Mouse (Mus musculus) heart, postnatal 0 days (tissue): Measurements from ENCODE around the gene Hrh2. TPM values are rescaled to one million over a fixed set of nuclear protein-coding genes. Genes with fewer than 3 reads are reported as not detected.

Experiments
- ATAC-seq: fragments of 200-750 bp; cut with Nextera tagmentation; 2 replicates; pipeline ENCODE4 v1.8.0; 2017; ENCODE audit warnings: low read depth, moderate number of reproducible peaks, moderate library complexity; ENCODE audit not compliant: insufficient read depth
- DNase-seq: peaks from one replicate; pipeline ENCODE4 v3.0.0-alpha.2; 2016; ENCODE audit warnings: low spot score
- H3K27ac ChIP-seq: fragments of 300-500 bp; sonication (generic); 2 replicates; pipeline ENCODE4 v1.5.1; 2014; ENCODE audit warnings: low read depth, mild to moderate bottlenecking
- H3K27me3 ChIP-seq: fragments of 300-500 bp; sonication (generic); 2 replicates; pipeline ENCODE4 v1.6.1; 2014; ENCODE audit warnings: low read length, mixed read lengths; ENCODE audit not compliant: control insufficient read depth, insufficient read depth
- H3K36me3 ChIP-seq: fragments of 300-500 bp; sonication (generic); replicated peaks from 2 replicates; pipeline ENCODE4 v1.6.1; 2014; ENCODE audit warnings: low read length, mixed read lengths; ENCODE audit not compliant: control insufficient read depth, insufficient read depth
- H3K4me1 ChIP-seq: fragments of 300-500 bp; sonication (generic); 2 replicates; pipeline ENCODE4 v1.6.1; 2014; ENCODE audit warnings: antibody characterized with exemption; ENCODE audit not compliant: control insufficient read depth, insufficient read depth
- H3K4me2 ChIP-seq: fragments of 300-500 bp; sonication (generic); 2 replicates; pipeline ENCODE4 v1.6.1; 2014; ENCODE audit warnings: low read depth, mild to moderate bottlenecking, low read length, moderate library complexity
- H3K4me3 ChIP-seq: fragments of 300-500 bp; sonication (generic); 2 replicates; pipeline ENCODE4 v1.5.1; 2014; ENCODE audit warnings: low read depth, low read length
- H3K9ac ChIP-seq: fragments of 300-500 bp; sonication (generic); replicated peaks from 2 replicates; pipeline ENCODE4 v1.6.1; 2014; ENCODE audit warnings: low read depth, low read length, mixed read lengths
- H3K9me3 ChIP-seq: fragments of 300-500 bp; sonication (generic); replicated peaks from 2 replicates; pipeline ENCODE4 v1.6.1; 2016; ENCODE audit warnings: low read length; ENCODE audit not compliant: control insufficient read depth
- CTCF ChIP-seq: IDR thresholded peaks from 2 replicates; pipeline ENCODE4 v1.5.1; 2016; ENCODE audit warnings: antibody characterized with exemption, control low read depth, low read depth
- EP300 ChIP-seq: IDR thresholded peaks from 2 replicates; pipeline ENCODE4 v1.6.1; 2016; ENCODE audit warnings: antibody characterized with exemption, low read depth
- WGBS: fragments of 180-500 bp; shearing (Covaris S2); extraction: QIAGEN DNeasy Blood & Tissue Kit; methylation state at CpG from one replicate; pipeline ENCODE4 v1.1.7; 2014; 5-methylcytosine and 5-hydroxymethylcytosine counted together
- polyA plus RNA-seq: library from polyadenylated mRNA; unstranded; fragments of >200 nt; fragmentation: Nextera tagmentation; extraction: Ambion mirVana; gene quantifications from 2 replicates; pipeline ENCODE4 v1.2.1, GENCODE M21; 2015
- total RNA-seq: library from RNA; depleted of rRNA; stranded (reverse); fragments of >200 nt; gene quantifications from 2 replicates; pipeline ENCODE4 v1.2.3, GENCODE M21; 2014; ENCODE audit warnings: low replicate concordance

The Hrh2 gene
- total and polyA plus RNA-seq, 2 experiments from 2014 or later = 0.07 TPM; not detected in 1

- 82% methylated on average over 4 of the region's 4 CpGs for WGBS
- TF ChIP-seq CTCF (no peak), EP300 (no peak)
- H3K27me3 ChIP-seq = no peaks in the 10 kb centered on the region
- DNase-seq = no peak
- H3K9me3 ChIP-seq = no peaks in the 10 kb centered on the region
- H3K4me2 ChIP-seq = no peak overlapping the region
- H3K4me1 ChIP-seq = peaks cover 28% of the 10 kb centered on the region
- H3K36me3 ChIP-seq = no peaks in the 10 kb centered on the region
- no peak overlapping the region for H3K4me3 ChIP-seq
- no peak overlapping the region for H3K27ac ChIP-seq
- H3K9ac ChIP-seq = no peak overlapping the region
- ATAC-seq = no peak
Measured at GRCm38 (mm10) chr13:54181947-54182346, 10.0 kb upstream of the Hrh2 start.

- Histone ChIP-seq H3K4me1 (peaks cover under 1% of the 10 kb centered on the region; the same call in 1 of the 2 replicates), H3K4me2 (no peak overlapping the region), H3K9me3 (no peaks in the 10 kb centered on the region), H3K36me3 (no peaks in the 10 kb centered on the region), H3K27me3 (peaks cover 10% of the 10 kb centered on the region; the same call in 1 of the 2 replicates), H3K4me3 (no peak overlapping the region), H3K27ac (no peak overlapping the region), H3K9ac (no peak overlapping the region)
- WGBS = 60% methylated on average over 5 of the region's 5 CpGs
- no peak for DNase-seq
- ATAC-seq = no peak
- no peak for TF ChIP-seq CTCF
- TF ChIP-seq EP300 = no peak
Measured at GRCm38 (mm10) chr13:54186394-54186793, 5.5 kb upstream of the Hrh2 start.

- Histone ChIP-seq H3K27ac (no peak overlapping the region), H3K4me3 (no peak overlapping the region), H3K27me3 (peaks cover 26% of the 10 kb centered on the region), H3K36me3 (no peaks in the 10 kb centered on the region), H3K4me2 (no peak overlapping the region), H3K9me3 (no peaks in the 10 kb centered on the region), H3K9ac (no peak overlapping the region), H3K4me1 (peaks cover 4% of the 10 kb centered on the region; the same call in 1 of the 2 replicates)
- no peak for TF ChIP-seq CTCF
- no peak for TF ChIP-seq EP300
- ATAC-seq (no peak), DNase-seq (no peak)
- WGBS = 72% methylated on average over 7 of the region's 7 CpGs
Measured at GRCm38 (mm10) chr13:54188190-54188706, 3.7 kb upstream of the Hrh2 start.

- no peaks in the 10 kb centered on the region for H3K9me3 ChIP-seq
- H3K9ac ChIP-seq = no peak overlapping the region
- ATAC-seq (no peak), DNase-seq (no peak)
- 60% methylated on average over 14 of the region's 14 CpGs for WGBS
- H3K4me3 ChIP-seq = no peak overlapping the region
- peaks cover 4% of the 10 kb centered on the region; the same call in 1 of the 2 replicates for H3K4me1 ChIP-seq
- no peak overlapping the region for H3K4me2 ChIP-seq
- no peak overlapping the region for H3K27ac ChIP-seq
- TF ChIP-seq EP300 (no peak), CTCF (no peak)
- peaks cover 31% of the 10 kb centered on the region for H3K27me3 ChIP-seq
- no peaks in the 10 kb centered on the region for H3K36me3 ChIP-seq
Measured at GRCm38 (mm10) chr13:54189896-54190295, 2.0 kb upstream of the Hrh2 start.

- ATAC-seq (no peak), DNase-seq (no peak)
- Histone ChIP-seq H3K4me3 (no peak overlapping the region), H3K9me3 (no peaks in the 10 kb centered on the region), H3K36me3 (no peaks in the 10 kb centered on the region), H3K4me1 (peaks cover 4% of the 10 kb centered on the region; the same call in 1 of the 2 replicates), H3K4me2 (no peak overlapping the region), H3K27ac (no peak overlapping the region), H3K9ac (no peak overlapping the region), H3K27me3 (peaks cover 31% of the 10 kb centered on the region)
- TF ChIP-seq CTCF (no peak), EP300 (no peak)
- WGBS = 67% methylated on average over 3 of the region's 3 CpGs
Measured at GRCm38 (mm10) chr13:54191181-54191580, 748 bp upstream of the Hrh2 start.

GRCm38 (mm10) chr13:54193580-54193979, 1.7 kb downstream of the Hrh2 start:
- Histone ChIP-seq H3K9me3 (no peaks in the 10 kb centered on the region), H3K9ac (no peak overlapping the region), H3K27me3 (peaks cover 31% of the 10 kb centered on the region), H3K36me3 (no peaks in the 10 kb centered on the region), H3K4me2 (no peak overlapping the region), H3K4me3 (no peak overlapping the region), H3K27ac (no peak overlapping the region), H3K4me1 (peaks cover 4% of the 10 kb centered on the region; the same call in 1 of the 2 replicates)
- 38% methylated on average over 5 of the region's 5 CpGs for WGBS
- DNase-seq = no peak
- TF ChIP-seq CTCF (no peak), EP300 (no peak)
- no peak for ATAC-seq
